Mouse (Mus musculus) heart, adult 2 months (tissue): Measurements from ENCODE around the gene Shroom3. TPM values are rescaled to one million over a fixed set of nuclear protein-coding genes. Genes with fewer than 3 reads are reported as not detected.

ENCODE experiments used
- DNase-seq, 2 experiments: peaks; one replicate each; pipeline ENCODE4 v3.0.0; 2021
- H3K27ac ChIP-seq: fragments of 200-600 bp; 2 replicates; pipeline ENCODE4 v1.8.1; 2022
- H3K27me3 ChIP-seq: fragments of 200-500 bp; 2 replicates; pipeline ENCODE4 v1.6.1; 2012; ENCODE audit warnings: mild to moderate bottlenecking, low read length, inconsistent platforms, mixed read lengths; ENCODE audit not compliant: control insufficient read depth, insufficient read depth
- H3K36me3 ChIP-seq: fragments of 200-500 bp; 2 replicates; pipeline ENCODE4 v1.6.1; 2012; ENCODE audit warnings: low read length, inconsistent platforms; ENCODE audit not compliant: control insufficient read depth, insufficient read depth
- H3K4me1 ChIP-seq: fragments of 200-500 bp; 2 replicates; pipeline ENCODE4 v1.6.1; 2011; ENCODE audit warnings: low read length; ENCODE audit not compliant: control insufficient read depth, insufficient read depth
- H3K4me3 ChIP-seq: fragments of 200-600 bp; 2 replicates; pipeline ENCODE4 v1.8.1; 2022
- H3K79me2 ChIP-seq: fragments of 200-500 bp; replicated peaks from 2 replicates; pipeline ENCODE4 v1.6.1; 2012; ENCODE audit warnings: mild to moderate bottlenecking, inconsistent platforms, low read length, moderate library complexity, mixed read lengths; ENCODE audit not compliant: control insufficient read depth, insufficient read depth
- H3K9ac ChIP-seq: fragments of 200-500 bp; 2 replicates; pipeline ENCODE4 v1.6.1; 2012; ENCODE audit warnings: low read depth, mild to moderate bottlenecking, control low read depth, inconsistent platforms, low read length, mixed read lengths
- CTCF ChIP-seq: fragments of 200-600 bp; IDR thresholded peaks from 2 replicates; pipeline ENCODE4 v1.8.1; 2022; ENCODE audit warnings: antibody characterized with exemption, mild to moderate bottlenecking, moderate library complexity
- EP300 ChIP-seq: fragments of 200-500 bp; IDR thresholded peaks from 2 replicates; pipeline ENCODE4 v1.6.1; 2011; ENCODE audit warnings: low read depth, low read length, control low read depth; ENCODE audit not compliant: insufficient read depth
- POLR2A ChIP-seq: fragments of 200-500 bp; IDR thresholded peaks from 2 replicates; pipeline ENCODE4 v1.6.1; 2011; ENCODE audit warnings: mild to moderate bottlenecking, low read depth, low read length, control low read depth; ENCODE audit not compliant: insufficient read depth
- WGBS: fragments of 180-500 bp; shearing (Covaris S2); methylation state at CpG from one replicate; pipeline ENCODE4 v1.1.7; 2018; 5-methylcytosine and 5-hydroxymethylcytosine counted together
- intact Hi-C: fragments of 180-260 bp; cut with DNase I; formaldehyde crosslinking; loops from one replicate; pipeline ENCODE4 v1.15.1; 2025
- polyA plus RNA-seq: library from polyadenylated mRNA; depleted of rRNA; stranded (reverse); fragments of >200 nt; gene quantifications from 2 replicates; pipeline ENCODE4 v1.2.3, GENCODE M21; 2012
- total RNA-seq, 2 experiments: library from RNA; stranded (reverse); gene quantifications; 2 replicates each; pipeline ENCODE4 v1.2.3; 2021

Gene Shroom3
- total and polyA plus RNA-seq, 3 experiments: 32.8 to 38.5 (median 32.8) TPM

DNA sequence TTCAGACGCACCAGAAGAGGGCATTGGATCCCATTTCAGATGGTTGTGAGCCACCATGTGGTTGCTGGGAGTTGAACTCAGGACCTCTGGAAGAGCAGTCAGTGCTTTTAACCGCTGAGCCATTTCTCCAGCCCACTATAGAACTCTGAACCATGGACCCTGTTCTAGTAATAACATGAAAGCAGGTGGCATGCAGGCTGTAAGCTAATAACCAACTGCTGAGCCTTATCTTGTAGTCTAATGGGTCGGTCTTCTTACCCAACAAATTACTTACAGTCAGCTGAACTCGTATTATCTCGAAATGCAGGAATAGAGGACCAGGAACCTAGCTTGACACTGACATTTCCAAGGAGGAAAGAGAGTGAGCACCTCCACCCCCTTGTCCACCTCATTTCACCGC, 311.1 kb downstream of the Shroom3 start:
- 89% methylated on average over 6 of the region's 6 CpGs for WGBS
- no peak for DNase-seq
- H3K27ac ChIP-seq: no peak overlapping the region
- intact Hi-C loops: no loop called here
- H3K79me2 ChIP-seq: no peaks in the 10 kb centered on the region
- H3K27me3 ChIP-seq: no peaks in the 10 kb centered on the region
- TF ChIP-seq CTCF (no peak), EP300 (no peak), POLR2A (no peak)
- H3K4me3 ChIP-seq: no peak overlapping the region
- H3K36me3 ChIP-seq: no peaks in the 10 kb centered on the region
- peaks cover 11% of the 10 kb centered on the region for H3K4me1 ChIP-seq
- no peak overlapping the region for H3K9ac ChIP-seq

- H3K79me2 ChIP-seq: no peaks in the 10 kb centered on the region
Observed at GRCm38 (mm10) chr5:92994861-92995260, 311.6 kb downstream of the Shroom3 start.

DNA sequence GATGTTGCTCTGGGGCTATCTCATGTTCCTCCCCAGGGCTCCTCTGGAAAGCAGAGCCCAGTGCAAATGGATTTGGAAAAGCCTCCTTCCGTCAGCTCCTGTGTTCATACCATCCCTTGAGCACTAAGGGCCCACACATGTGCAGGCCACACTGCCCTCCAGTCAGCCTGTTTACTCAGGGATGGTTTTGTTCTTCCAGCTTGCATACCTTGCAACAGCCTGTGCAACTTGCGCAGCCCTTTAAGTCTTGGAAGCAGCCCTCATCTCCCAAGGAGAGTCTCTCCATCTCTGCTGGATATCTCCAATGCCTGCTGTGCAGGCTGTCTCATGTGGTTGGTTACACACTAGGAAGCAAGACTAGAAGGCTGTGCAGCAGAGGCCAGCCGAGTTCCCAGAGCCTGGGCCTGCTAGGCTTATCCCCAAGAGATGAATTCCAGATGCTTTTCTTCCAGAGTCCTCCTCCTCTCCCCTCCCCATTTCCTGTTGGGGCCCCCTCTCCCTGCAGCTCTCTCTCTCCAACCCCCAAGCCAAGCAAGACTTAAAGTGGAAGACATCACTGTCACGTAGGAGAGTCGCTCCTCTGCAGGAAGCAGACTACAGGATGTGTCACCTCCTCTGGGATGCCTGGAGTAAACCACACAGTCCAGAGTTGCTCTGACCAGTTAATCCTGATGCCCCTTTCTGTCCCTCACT, 314.3 kb downstream of the Shroom3 start:
- DNase-seq: peak; percentile 56 to 74
- WGBS: 42% methylated on average over 5 of the region's 5 CpGs
- Histone ChIP-seq H3K9ac (no peak overlapping the region), H3K36me3 (no peaks in the 10 kb centered on the region), H3K4me3 (no peak overlapping the region), H3K79me2 (no peaks in the 10 kb centered on the region), H3K27ac (peak overlapping the region; percentile 71), H3K4me1 (peaks cover 15% of the 10 kb centered on the region), H3K27me3 (no peaks in the 10 kb centered on the region)
- intact Hi-C loops: loop anchor here (5.0 kb wide), 1 partner anchor 100 kb away; no protein-coding TSS in a partner anchor
- TF ChIP-seq EP300 (no peak), CTCF (no peak), POLR2A (peak; percentile 43; the same call in 1 of the 2 replicates)

More at GRCm38 (mm10) chr5:92994861-92995260, 311.6 kb downstream of the Shroom3 start:
- Histone ChIP-seq H3K27me3 (no peaks in the 10 kb centered on the region), H3K36me3 (no peaks in the 10 kb centered on the region), H3K27ac (no peak overlapping the region), H3K4me1 (peaks cover 12% of the 10 kb centered on the region), H3K9ac (no peak overlapping the region), H3K4me3 (no peak overlapping the region)
- intact Hi-C loops: loop anchor here (5.0 kb wide), 1 partner anchor 102 kb away; no protein-coding TSS in a partner anchor
- DNase-seq: no peak
- TF ChIP-seq CTCF: no peak
- no peak for TF ChIP-seq EP300
- no peak for TF ChIP-seq POLR2A
- 82% methylated on average over 2 of the region's 2 CpGs for WGBS

- Histone ChIP-seq H3K36me3 (no peaks in the 10 kb centered on the region), H3K4me1 (peaks cover 15% of the 10 kb centered on the region), H3K27ac (peak overlapping the region; percentile 71), H3K9ac (no peak overlapping the region), H3K27me3 (no peaks in the 10 kb centered on the region), H3K4me3 (no peak overlapping the region), H3K79me2 (no peaks in the 10 kb centered on the region)
- TF ChIP-seq CTCF (no peak), EP300 (no peak), POLR2A (no peak)
- WGBS: 45% methylated on average over 5 of the region's 5 CpGs
- DNase-seq: no peak
- intact Hi-C loops: loop anchor here (5.0 kb wide), 1 partner anchor 99 kb away; no protein-coding TSS in a partner anchor
Observed at GRCm38 (mm10) chr5:92998494-92999016, 315.3 kb downstream of the Shroom3 start.

- H3K9ac ChIP-seq: no peak overlapping the region
- no peak overlapping the region for H3K4me3 ChIP-seq
- no peaks in the 10 kb centered on the region for H3K36me3 ChIP-seq
- no peak for DNase-seq
- no peaks in the 10 kb centered on the region for H3K79me2 ChIP-seq
- H3K4me1 ChIP-seq: peaks cover 15% of the 10 kb centered on the region
- 67% methylated on average over 6 of the region's 6 CpGs for WGBS
- peak overlapping the region; percentile 76 for H3K27ac ChIP-seq
- H3K27me3 ChIP-seq: no peaks in the 10 kb centered on the region
- TF ChIP-seq EP300 (no peak), POLR2A (no peak), CTCF (no peak)
- intact Hi-C loops: no loop called here
Observed at GRCm38 (mm10) chr5:93000060-93000459, 316.8 kb downstream of the Shroom3 start.
